Mouse (Mus musculus): ENCODE measurements around the gene Gtdc1.

Gene Gtdc1

DNA sequence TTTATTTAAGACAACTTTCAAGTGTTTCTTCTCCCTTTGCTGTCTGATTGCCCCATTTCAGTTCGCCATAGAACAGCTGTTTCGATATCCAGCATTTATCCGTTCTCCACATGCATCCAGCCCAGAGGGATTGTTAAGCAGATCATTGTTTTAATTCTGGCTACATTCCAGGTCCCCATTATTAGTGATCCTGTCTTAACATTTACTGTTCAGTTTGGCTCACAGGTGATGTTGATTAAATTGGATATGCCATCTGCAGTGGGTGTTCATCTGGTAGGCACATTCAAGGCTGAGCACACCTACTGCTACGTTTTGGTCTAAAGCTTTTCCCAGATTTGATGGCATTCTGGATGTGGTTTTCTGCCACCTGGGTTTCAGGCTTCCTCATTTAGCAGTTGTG is 409.4 kb downstream of the Gtdc1 start:
- no peak for DNase-seq

All from layer of hippocampus, adult 9-11 months (tissue).